8 mouse cellular contexts compared by ENCODE assay signal in the genomic region with DNA sequence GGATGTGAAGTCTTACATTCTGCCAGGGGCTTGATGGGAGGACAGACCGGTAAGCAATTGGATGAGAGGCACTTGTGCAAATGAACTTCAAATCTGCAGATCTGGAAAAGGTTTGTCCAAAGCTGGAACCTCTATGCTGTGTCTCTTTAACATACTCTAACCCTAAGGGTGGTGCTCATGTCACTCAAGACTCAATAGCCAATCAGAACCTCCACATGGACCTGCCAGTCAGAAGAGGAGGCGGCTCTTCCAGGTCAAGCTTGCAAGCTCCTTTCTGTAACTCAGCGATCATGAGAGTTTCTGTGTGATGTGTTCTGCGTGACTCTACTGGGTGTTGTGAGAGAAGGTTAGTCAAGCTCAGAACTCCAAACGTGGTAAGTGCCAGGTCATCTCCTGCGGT. TPM values are rescaled to one million over a fixed set of nuclear protein-coding genes. Genes with fewer than 3 reads are reported as not detected.
DNase-seq lines count a peak whose midpoint lies in the region; ATAC-seq and TF ChIP-seq lines count a peak whose summit lies in the region.
"Not testable (repeated sequence)": the region's sequence is repeated elsewhere in the genome, so short reads cannot be mapped to it uniquely, and the experiment has no call there.

A gene (plus strand): TSS at position 278 of the 400 bp plus-strand sequence.

- not testable (repeated sequence) for H3K27ac ChIP-seq in embryonic facial prominence, embryonic 15.5 days (replicated peaks); heart, embryonic 10.5 days; intestine, postnatal 0 days (ENCODE audit: low read depth, low read length); neural tube, embryonic 14.5 days (ENCODE audit: low read depth, low read length)

- 0% methylated on average over 1 of the region's 6 CpGs for WGBS in embryonic facial prominence, embryonic 15.5 days
- 5% methylated on average over 3 of the region's 6 CpGs for WGBS in heart, embryonic 10.5 days
- WGBS in intestine, postnatal 0 days: 14% methylated on average over 1 of the region's 6 CpGs
- 6% methylated on average over 3 of the region's 6 CpGs for WGBS in neural tube, embryonic 14.5 days

- H3K4me1 ChIP-seq in embryonic facial prominence, embryonic 15.5 days; heart, embryonic 10.5 days; intestine, postnatal 0 days (replicated peaks; ENCODE audit: control insufficient read depth, insufficient read depth, low read length); neural tube, embryonic 14.5 days (ENCODE audit: control insufficient read depth, insufficient read depth, low read length): not testable (repeated sequence)

- H3K9me3 ChIP-seq in embryonic facial prominence, embryonic 15.5 days (replicated peaks); heart, embryonic 10.5 days; intestine, postnatal 0 days (ENCODE audit: control insufficient read depth); neural tube, embryonic 14.5 days (ENCODE audit: control insufficient read depth, low read length): not testable (repeated sequence)

- peak; percentile 10 for DNase-seq in adrenal gland, adult 8-10 months
- not testable (repeated sequence) for DNase-seq in heart, embryonic 10.5 days (ENCODE audit: low spot score)
- peak; percentile 40 for DNase-seq in left cerebral cortex, adult 11 months (ENCODE audit: low spot score)
- peak; percentile 11 to 28 for DNase-seq in lung, adult 18-20 months
- DNase-seq in thymus, adult 18-20 months: peak; percentile 3 to 9

- H3K4me3 ChIP-seq in embryonic facial prominence, embryonic 15.5 days (replicated peaks): peak within 1 kb of the TSS; percentile 49
- H3K4me3 ChIP-seq in heart, embryonic 10.5 days: peak within 1 kb of the TSS; percentile 54
- peak within 1 kb of the TSS; percentile 42 for H3K4me3 ChIP-seq in intestine, postnatal 0 days (ENCODE audit: low read depth, low read length)
- peak within 1 kb of the TSS; percentile 34 for H3K4me3 ChIP-seq in neural tube, embryonic 14.5 days (ENCODE audit: low read depth, low read length)

- ATAC-seq in embryonic facial prominence, embryonic 15.5 days (ENCODE audit: insufficient number of reproducible peaks, low FRiP score, low TSS enrichment, low read depth); intestine, postnatal 0 days; neural tube, embryonic 14.5 days (ENCODE audit: low read depth): not testable (repeated sequence)

- not testable (repeated sequence) for H3K27me3 ChIP-seq in embryonic facial prominence, embryonic 15.5 days; heart, embryonic 10.5 days (ENCODE audit: insufficient read depth, poor library complexity, severe bottlenecking); intestine, postnatal 0 days (replicated peaks; ENCODE audit: control insufficient read depth, insufficient read depth, low read length); neural tube, embryonic 14.5 days (ENCODE audit: control insufficient read depth, insufficient read depth, low read length)

- TF ChIP-seq CTCF in intestine, postnatal 0 days (IDR thresholded peaks at IDR 0.05; ENCODE audit: low read depth): not testable (repeated sequence)

- H3K4me2 ChIP-seq in embryonic facial prominence, embryonic 15.5 days (replicated peaks): peak within 1 kb of the TSS; percentile 36
- H3K4me2 ChIP-seq in intestine, postnatal 0 days (replicated peaks; ENCODE audit: low read depth): peak within 1 kb of the TSS; percentile 61
- peak within 1 kb of the TSS; percentile 26; the same call in 1 of the 2 replicates for H3K4me2 ChIP-seq in neural tube, embryonic 14.5 days (ENCODE audit: low read depth, low read length)

- not testable (repeated sequence) for H3K9ac ChIP-seq in embryonic facial prominence, embryonic 15.5 days; intestine, postnatal 0 days (ENCODE audit: low read depth, low read length); neural tube, embryonic 14.5 days (replicated peaks; ENCODE audit: low read depth, low read length)

- H3K36me3 ChIP-seq in embryonic facial prominence, embryonic 15.5 days; heart, embryonic 10.5 days; intestine, postnatal 0 days (ENCODE audit: control insufficient read depth, insufficient read depth); neural tube, embryonic 14.5 days (ENCODE audit: control insufficient read depth, insufficient read depth, low read length): not testable (repeated sequence)

RNA-seq across cellular contexts. Expression of the gene that starts here (rescaled TPM):
- total RNA-seq in adrenal gland, adult 8-10 months (2022): 10 to 100 TPM; 15.5 to 17.1 (median 16.5) TPM
- 27.6 and 29.5 TPM in 2 replicates for polyA plus RNA-seq in embryonic facial prominence, embryonic 15.5 days (2015; fragmentation: Nextera tagmentation; extraction: Ambion mirVana)
- 30.4 and 31.4 TPM in 2 replicates for polyA plus RNA-seq in heart, embryonic 10.5 days (2016; fragmentation: Nextera tagmentation; extraction: Ambion mirVana)
- polyA plus RNA-seq in intestine, postnatal 0 days (2015; fragmentation: Nextera tagmentation; extraction: Ambion mirVana): 14.1 and 14.7 TPM in 2 replicates
- polyA plus RNA-seq in neural tube, embryonic 14.5 days (2014; fragmentation: Nextera tagmentation; extraction: Ambion mirVana): 38.3 and 41.5 TPM in 2 replicates
